ENCODE assay signal across 8 mouse cellular contexts in genomic region chr17:28208314-28208612, GRCm38 (mm10). TPM values are rescaled to one million over a fixed set of nuclear protein-coding genes. Genes with fewer than 3 reads are reported as not detected.
A peak's percentile ranks its signal among the peaks of the same experiment; 100 is the strongest.
DNase-seq lines count a peak whose midpoint lies in the region; ATAC-seq and TF ChIP-seq lines count a peak whose summit lies in the region.

No protein-coding gene starts in this region.

- intact Hi-C loops in gastrocnemius, adult 2 months (cut with DNase I): loop anchor here (1.0 to 10.0 kb wide), 2 partner anchors 13 to 347 kb away; no protein-coding TSS in a partner anchor
- intact Hi-C loops in gastrocnemius, postnatal 36 days (cut with DNase I): loop anchor here (5.0 kb wide), 1 partner anchor 159 kb away; the partner anchor contains the start of gene Tulp1

- DNase-seq in gastrocnemius, adult 2 months: no peak
- no peak for DNase-seq in gastrocnemius, postnatal 36 days
- DNase-seq in midbrain, embryonic 10.5 days (ENCODE audit: low spot score): no peak
- DNase-seq in midbrain, embryonic 11.5 days (ENCODE audit: low spot score, missing footprints): no peak
- no peak for DNase-seq in liver, embryonic 11.5 days (ENCODE audit: low spot score)
- DNase-seq in retina, embryonic 14.5 days (ENCODE audit: low spot score): no peak
- DNase-seq in urinary bladder, adult 2 months (ENCODE audit: low spot score): no peak

- H3K36me3 ChIP-seq in midbrain, embryonic 10.5 days: peaks cover 15% of the 10 kb centered on the region
- no peaks in the 10 kb centered on the region for H3K36me3 ChIP-seq in midbrain, embryonic 11.5 days (ENCODE audit: control insufficient read depth, insufficient read depth, low read length)
- no peaks in the 10 kb centered on the region for H3K36me3 ChIP-seq in liver, embryonic 11.5 days (ENCODE audit: control insufficient read depth, insufficient read depth, low read length)
- H3K36me3 ChIP-seq in stomach, embryonic 14.5 days (ENCODE audit: control insufficient read depth, insufficient read depth, low read length): peaks cover 6% of the 10 kb centered on the region; the same call in 1 of the 2 replicates

- H3K9ac ChIP-seq in midbrain, embryonic 11.5 days (ENCODE audit: low read length): no peak overlapping the region
- peak overlapping the region; percentile 84 for H3K9ac ChIP-seq in liver, embryonic 11.5 days (ENCODE audit: low read depth, low read length)
- H3K9ac ChIP-seq in stomach, embryonic 14.5 days (replicated peaks; ENCODE audit: low read depth, low read length): peak overlapping the region; percentile 38

- H3K27me3 ChIP-seq in midbrain, embryonic 10.5 days (ENCODE audit: low read depth, poor library complexity, severe bottlenecking): peaks cover 15% of the 10 kb centered on the region
- no peaks in the 10 kb centered on the region for H3K27me3 ChIP-seq in midbrain, embryonic 11.5 days (ENCODE audit: control insufficient read depth, insufficient read depth, low read length)
- H3K27me3 ChIP-seq in liver, embryonic 11.5 days (replicated peaks; ENCODE audit: control insufficient read depth, insufficient read depth, low read length): no peaks in the 10 kb centered on the region
- H3K27me3 ChIP-seq in stomach, embryonic 14.5 days (ENCODE audit: control insufficient read depth, insufficient read depth, low read length): no peaks in the 10 kb centered on the region

- WGBS in midbrain, embryonic 10.5 days: 85% methylated on average over 8 of the region's 8 CpGs
- WGBS in midbrain, embryonic 11.5 days: 89% methylated on average over 8 of the region's 8 CpGs
- WGBS in liver, embryonic 11.5 days: 35% methylated on average over 8 of the region's 8 CpGs
- 71% methylated on average over 8 of the region's 8 CpGs for WGBS in stomach, embryonic 14.5 days

- H3K27ac ChIP-seq in gastrocnemius, adult 2 months: peak overlapping the region; percentile 89
- H3K27ac ChIP-seq in midbrain, embryonic 10.5 days (replicated peaks): peak overlapping the region; percentile 65; the same call in 1 of the 2 replicates
- H3K27ac ChIP-seq in midbrain, embryonic 11.5 days (ENCODE audit: low read depth, low read length): no peak overlapping the region
- peak overlapping the region; percentile 86 for H3K27ac ChIP-seq in liver, embryonic 11.5 days (ENCODE audit: low read depth, low read length)
- no peak overlapping the region for H3K27ac ChIP-seq in stomach, embryonic 14.5 days (ENCODE audit: low read length)

- no peak overlapping the region for H3K4me2 ChIP-seq in midbrain, embryonic 11.5 days
- peak overlapping the region; percentile 89 for H3K4me2 ChIP-seq in liver, embryonic 11.5 days
- peak overlapping the region; percentile 71 for H3K4me2 ChIP-seq in stomach, embryonic 14.5 days (replicated peaks; ENCODE audit: low read depth, low read length)

- TF ChIP-seq CTCF in gastrocnemius, adult 2 months (IDR thresholded peaks at IDR 0.05): no peak

- no peaks in the 10 kb centered on the region for H3K9me3 ChIP-seq in midbrain, embryonic 10.5 days (replicated peaks)
- H3K9me3 ChIP-seq in midbrain, embryonic 11.5 days (ENCODE audit: control insufficient read depth, low read length): no peaks in the 10 kb centered on the region
- no peaks in the 10 kb centered on the region for H3K9me3 ChIP-seq in liver, embryonic 11.5 days (ENCODE audit: control insufficient read depth, low read length)
- no peaks in the 10 kb centered on the region for H3K9me3 ChIP-seq in stomach, embryonic 14.5 days (ENCODE audit: control insufficient read depth, low read depth, low read length)

- no peak for ATAC-seq in midbrain, embryonic 11.5 days (ENCODE audit: low FRiP score)
- peak; percentile 11; the same call in 1 of the 2 replicates for ATAC-seq in liver, embryonic 11.5 days (replicated peaks; ENCODE audit: low FRiP score)
- ATAC-seq in stomach, embryonic 14.5 days (ENCODE audit: insufficient number of reproducible peaks, insufficient read depth, low FRiP score, low read depth): no peak

- H3K4me1 ChIP-seq in midbrain, embryonic 10.5 days: peaks cover 20% of the 10 kb centered on the region
- H3K4me1 ChIP-seq in midbrain, embryonic 11.5 days (ENCODE audit: control insufficient read depth, insufficient read depth, low read length): peaks cover 8% of the 10 kb centered on the region; the same call in 1 of the 2 replicates
- peaks cover 35% of the 10 kb centered on the region for H3K4me1 ChIP-seq in liver, embryonic 11.5 days (replicated peaks; ENCODE audit: control insufficient read depth, insufficient read depth, low read length)
- peaks cover 12% of the 10 kb centered on the region; the same call in 1 of the 2 replicates for H3K4me1 ChIP-seq in stomach, embryonic 14.5 days (ENCODE audit: control insufficient read depth, insufficient read depth, low read length)

- H3K4me3 ChIP-seq in gastrocnemius, adult 2 months: peak overlapping the region; percentile 82
- peak overlapping the region; percentile 38 for H3K4me3 ChIP-seq in midbrain, embryonic 10.5 days
- H3K4me3 ChIP-seq in midbrain, embryonic 11.5 days (ENCODE audit: low read depth, low read length): no peak overlapping the region
- peak overlapping the region; percentile 63 for H3K4me3 ChIP-seq in liver, embryonic 11.5 days (ENCODE audit: low read depth, low read length)
- peak overlapping the region; percentile 28; the same call in 1 of the 2 replicates for H3K4me3 ChIP-seq in stomach, embryonic 14.5 days (ENCODE audit: low read depth, low read length)

RNA-seq across cellular contexts. Expression of gene Def6, which starts 0.7 kb away (rescaled TPM):
- 1 to 10 TPM; 1.5 to 1.6 TPM for total RNA-seq in gastrocnemius, adult 2 months (2021)
- total RNA-seq in gastrocnemius, postnatal 36 days (2021): 1 to 10 TPM; 1.8 to 2.6 TPM
- 3.1 TPM in 2 replicates for polyA plus RNA-seq in midbrain, embryonic 10.5 days (2016; fragmentation: Nextera tagmentation; extraction: Ambion mirVana)
- 1.7 and 1.8 TPM in 2 replicates for polyA plus RNA-seq in midbrain, embryonic 11.5 days (2014; fragmentation: Nextera tagmentation; extraction: Ambion mirVana)
- 24.1 and 27.3 TPM in 2 replicates for polyA plus RNA-seq in liver, embryonic 11.5 days (2014; fragmentation: Nextera tagmentation; extraction: Ambion mirVana)
- 4.1 and 4.3 TPM in 2 replicates for polyA plus RNA-seq in stomach, embryonic 14.5 days (2014; fragmentation: Nextera tagmentation; extraction: Ambion mirVana)
- 20.4 and 22.5 TPM in 2 replicates for polyA plus RNA-seq in urinary bladder, adult 2 months (2012; rRNA removed)

RNA-seq across cellular contexts. Expression of gene Ppard, which starts 24.2 kb away (rescaled TPM):
- total RNA-seq in gastrocnemius, adult 2 months (2021): 10 to 100 TPM; 29.1 to 30.7 TPM
- total RNA-seq in gastrocnemius, postnatal 36 days (2021): 10 to 100 TPM; 24.4 to 31.1 TPM
- 1.5 and 1.7 TPM in 2 replicates for polyA plus RNA-seq in midbrain, embryonic 10.5 days (2016; fragmentation: Nextera tagmentation; extraction: Ambion mirVana)
- polyA plus RNA-seq in midbrain, embryonic 11.5 days (2014; fragmentation: Nextera tagmentation; extraction: Ambion mirVana): 1.7 and 1.8 TPM in 2 replicates
- 1.6 and 2.3 TPM in 2 replicates for polyA plus RNA-seq in liver, embryonic 11.5 days (2014; fragmentation: Nextera tagmentation; extraction: Ambion mirVana)
- 3.4 TPM in 2 replicates for polyA plus RNA-seq in stomach, embryonic 14.5 days (2014; fragmentation: Nextera tagmentation; extraction: Ambion mirVana)
- 23.8 and 30.0 TPM in 2 replicates for polyA plus RNA-seq in urinary bladder, adult 2 months (2012; rRNA removed)

RNA-seq across cellular contexts. Expression of gene Zfp523, which starts 31.3 kb away (rescaled TPM):
- total RNA-seq in gastrocnemius, adult 2 months (2021): 10 to 100 TPM; 12.9 to 13.9 TPM
- total RNA-seq in gastrocnemius, postnatal 36 days (2021): 10 to 100 TPM; 12.4 to 16.7 TPM
- 32.4 and 38.0 TPM in 2 replicates for polyA plus RNA-seq in midbrain, embryonic 10.5 days (2016; fragmentation: Nextera tagmentation; extraction: Ambion mirVana)
- 24.6 and 30.2 TPM in 2 replicates for polyA plus RNA-seq in midbrain, embryonic 11.5 days (2014; fragmentation: Nextera tagmentation; extraction: Ambion mirVana)
- 13.3 and 14.6 TPM in 2 replicates for polyA plus RNA-seq in liver, embryonic 11.5 days (2014; fragmentation: Nextera tagmentation; extraction: Ambion mirVana)
- 32.5 and 37.3 TPM in 2 replicates for polyA plus RNA-seq in stomach, embryonic 14.5 days (2014; fragmentation: Nextera tagmentation; extraction: Ambion mirVana)
- polyA plus RNA-seq in urinary bladder, adult 2 months (2012; rRNA removed): 21.0 and 28.3 TPM in 2 replicates

Comparison
In these comparisons a context has a peak if more than half of its experiments do, and no peak if none do; other contexts are left out.
1. H3K27ac ChIP-seq: peak in gastrocnemius, adult 2 months (single experiment), midbrain, embryonic 10.5 days (single experiment) and liver, embryonic 11.5 days (single experiment); none in midbrain, embryonic 11.5 days (single experiment) and stomach, embryonic 14.5 days (single experiment).